Mouse (Mus musculus) cerebellum, adult 2 months (tissue): ENCODE data around the gene Fbxw17.

Experiments used
- CTCF ChIP-seq: fragments of 200-500 bp; IDR thresholded peaks from 2 replicates; pipeline ENCODE4 v1.5.1; 2011; ENCODE audit warnings: low read depth, mild to moderate bottlenecking, control low read depth, low read length, moderate library complexity, borderline replicate concordance; ENCODE audit not compliant: insufficient read depth
- POLR2A ChIP-seq: fragments of 200-500 bp; IDR thresholded peaks from 2 replicates; pipeline ENCODE4 v1.6.1; 2011; ENCODE audit warnings: low read length, control low read depth, borderline replicate concordance; ENCODE audit not compliant: insufficient read depth

DNA sequence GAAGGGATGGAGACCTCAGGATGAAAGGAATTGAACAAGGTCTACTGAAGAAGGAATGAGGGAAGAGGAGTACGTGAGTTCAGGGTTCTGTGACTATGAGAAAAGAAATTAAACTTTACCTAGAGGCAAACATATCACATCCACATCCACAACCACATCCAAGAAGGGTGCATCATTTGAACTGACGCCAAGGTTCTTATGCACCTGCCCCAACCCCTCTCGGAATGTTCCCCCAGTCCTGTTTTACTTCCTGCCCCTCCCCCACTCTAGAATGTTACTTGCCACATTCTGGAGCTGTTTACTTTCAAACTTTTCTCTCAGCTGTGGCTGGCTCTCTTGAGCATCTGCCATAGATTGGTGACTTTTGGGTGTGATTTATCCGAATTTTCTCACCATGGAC, 49.3 kb downstream of the Fbxw17 start, which contains the start of gene Nutm2:
- TF ChIP-seq CTCF (no peak), POLR2A (no peak)
